Mouse (Mus musculus) macrophage (primary cell): Measurements from ENCODE around the gene Arhgap32. TPM values are rescaled to one million over a fixed set of nuclear protein-coding genes. Genes with fewer than 3 reads are reported as not detected.

Experiments
- H3K27ac ChIP-seq: fragments of 350-480 bp; formaldehyde crosslinking; 2 replicates; pipeline ENCODE4 v1.9.0; 2021
- H3K36me3 ChIP-seq: fragments of 350-480 bp; formaldehyde crosslinking; 2 replicates; pipeline ENCODE4 v1.9.0; 2021; ENCODE audit errors: inconsistent target
- H3K4me3 ChIP-seq: fragments of 350-480 bp; formaldehyde crosslinking; 2 replicates; pipeline ENCODE4 v1.9.0; 2021; ENCODE audit errors: inconsistent target
- H3K79me2 ChIP-seq: fragments of 350-480 bp; formaldehyde crosslinking; 2 replicates; pipeline ENCODE4 v1.9.0; 2021; ENCODE audit errors: inconsistent target
- WGBS: methylation state at CpG from one replicate; pipeline ENCODE4 v1.1.7; 2026; ENCODE audit warnings: inconsistent platforms; ENCODE audit not compliant: missing documents; 5-methylcytosine and 5-hydroxymethylcytosine counted together
- polyA plus RNA-seq: library from polyadenylated mRNA; stranded (reverse); fragments of 250-400 nt; gene quantifications from 3 replicates; pipeline ENCODE4 v1.2.4, GENCODE M21; 2018; ENCODE audit warnings: inconsistent platforms

Gene Arhgap32
- polyA plus RNA-seq, 1 experiment from 2014 or later = 0.50 TPM

DNA sequence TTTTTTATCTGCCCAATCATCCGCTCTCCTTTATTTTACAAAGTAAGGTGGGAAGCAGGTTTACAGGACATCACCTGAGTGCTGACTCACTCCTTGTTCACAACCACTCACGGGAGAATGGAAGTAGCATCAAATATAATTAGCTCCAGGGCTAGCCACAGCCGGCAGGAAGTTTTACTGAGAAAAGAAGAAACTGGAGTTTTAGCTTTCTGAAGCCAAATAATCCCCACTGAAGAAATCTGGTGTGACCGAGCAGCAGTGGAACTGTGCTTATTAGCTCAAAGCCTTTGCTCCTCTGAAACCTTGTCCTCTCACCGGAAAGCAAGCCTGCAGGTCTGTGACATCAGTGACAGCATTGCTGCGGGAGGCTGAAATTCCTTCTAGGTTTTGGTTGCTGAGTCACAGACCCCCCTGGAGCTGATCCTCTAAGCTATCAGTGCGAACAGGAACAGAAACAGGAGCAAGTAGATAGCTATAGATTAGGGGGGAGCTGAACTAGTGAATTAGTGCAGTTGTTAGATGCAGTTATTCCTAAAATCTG, 88.6 kb downstream of the Arhgap32 start:
- Histone ChIP-seq H3K27ac (no peak overlapping the region), H3K4me3 (no peak overlapping the region), H3K36me3 (no peaks in the 10 kb centered on the region), H3K79me2 (no peaks in the 10 kb centered on the region)
- WGBS = 65% methylated on average over 7 of the region's 7 CpGs

DNA sequence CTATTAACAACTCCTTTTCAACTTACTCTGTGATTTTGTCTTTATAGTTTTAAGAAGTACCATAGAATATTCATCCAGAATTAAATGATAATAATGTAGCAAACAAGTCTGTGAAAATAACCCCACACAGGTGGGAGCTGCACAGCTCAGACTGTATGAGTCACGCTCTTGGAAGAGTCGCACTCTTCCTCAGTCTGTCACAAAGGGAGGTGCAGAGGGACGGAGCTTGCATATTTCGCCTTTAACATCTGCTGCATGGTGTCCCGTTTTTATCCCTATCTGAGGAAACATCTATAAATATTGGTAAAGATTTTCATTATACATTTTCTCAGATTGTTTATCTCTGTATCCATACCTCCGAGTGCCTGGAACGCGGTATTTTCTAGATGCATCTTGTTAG, 91.2 kb downstream of the Arhgap32 start:
- H3K36me3 ChIP-seq = no peaks in the 10 kb centered on the region
- 99% methylated on average over 8 of the region's 8 CpGs for WGBS
- H3K27ac ChIP-seq = no peak overlapping the region
- H3K4me3 ChIP-seq = no peak overlapping the region
- no peaks in the 10 kb centered on the region for H3K79me2 ChIP-seq

DNA sequence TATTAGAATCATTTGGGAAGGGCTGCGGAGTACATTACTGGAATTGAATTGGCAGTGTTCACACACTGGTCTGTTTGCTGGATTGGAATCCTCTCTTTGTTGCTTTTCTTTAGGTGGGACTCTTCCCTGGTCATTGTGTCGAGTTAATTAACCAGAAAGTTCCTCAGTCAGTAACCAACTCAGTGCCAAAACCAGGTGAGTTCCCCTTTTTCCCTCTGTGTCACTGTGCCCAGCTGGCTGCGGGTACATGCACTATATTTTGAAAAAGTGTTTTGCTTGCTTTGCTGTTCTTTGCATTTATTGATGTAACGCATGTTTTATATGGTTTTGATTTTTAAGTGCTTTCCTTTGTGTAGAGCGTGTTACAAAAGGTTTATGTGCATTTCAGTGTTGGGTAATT, 92.1 kb downstream of the Arhgap32 start:
- WGBS = 54% methylated on average over 5 of the region's 5 CpGs
- H3K27ac ChIP-seq = no peak overlapping the region
- no peaks in the 10 kb centered on the region for H3K36me3 ChIP-seq
- H3K79me2 ChIP-seq = no peaks in the 10 kb centered on the region
- H3K4me3 ChIP-seq = no peak overlapping the region

DNA sequence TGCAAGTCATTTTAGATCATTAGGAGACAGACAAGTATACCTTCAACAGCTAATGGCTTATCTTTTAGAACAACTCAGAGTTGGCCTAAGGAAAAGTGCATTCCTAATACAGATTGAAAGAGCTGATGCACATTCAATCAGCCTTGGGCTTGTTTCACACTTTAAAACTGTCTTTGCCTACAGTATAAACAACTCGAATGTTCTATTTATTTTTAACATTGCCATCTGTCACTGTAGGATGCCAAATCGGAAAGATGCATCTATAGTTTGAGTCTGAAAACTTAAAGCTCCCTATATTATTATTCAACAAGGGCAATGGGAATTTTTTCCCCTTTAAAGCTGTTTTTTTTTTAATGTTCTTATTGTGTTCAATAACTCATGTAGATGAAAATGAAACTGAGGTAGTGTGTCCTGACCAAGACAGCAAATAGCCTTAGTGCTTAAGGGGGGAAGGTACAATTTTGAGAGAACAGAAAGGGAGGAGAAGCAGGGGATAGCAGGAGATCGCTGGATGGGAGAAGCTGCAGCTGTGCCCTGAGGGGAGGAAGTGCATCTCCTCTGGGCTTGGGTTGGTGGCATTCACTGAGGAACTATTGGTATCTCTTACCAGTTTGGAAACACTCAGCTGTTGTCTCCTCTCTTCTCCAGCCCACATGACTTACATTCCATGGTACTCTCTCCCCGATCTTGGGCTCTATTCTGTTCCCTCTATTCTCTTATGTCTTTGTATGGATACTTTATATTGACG, 101.1 kb downstream of the Arhgap32 start:
- Histone ChIP-seq H3K27ac (no peak overlapping the region), H3K36me3 (no peaks in the 10 kb centered on the region), H3K79me2 (no peaks in the 10 kb centered on the region), H3K4me3 (no peak overlapping the region)
- 86% methylated on average over 5 of the region's 5 CpGs for WGBS

DNA sequence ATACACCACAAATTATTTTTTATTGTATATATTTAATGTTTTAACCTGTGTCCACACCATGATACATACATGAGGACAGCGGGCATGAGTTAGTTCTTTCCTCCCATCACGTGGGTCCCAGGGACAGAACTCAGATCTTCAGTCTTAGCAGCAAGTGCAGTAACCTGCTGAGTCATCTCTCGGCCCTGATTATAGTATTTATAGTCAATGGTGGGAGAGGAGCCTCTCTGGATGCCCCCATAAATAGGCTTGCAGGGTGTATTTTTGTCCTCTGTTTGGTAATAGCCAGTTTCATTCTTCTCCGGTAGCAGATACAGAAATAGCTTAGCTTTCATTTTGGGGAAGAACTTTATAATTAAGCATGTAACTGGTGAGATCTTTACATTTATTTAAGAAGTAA, 103.5 kb downstream of the Arhgap32 start:
- Histone ChIP-seq H3K4me3 (no peak overlapping the region), H3K36me3 (no peaks in the 10 kb centered on the region)
- WGBS = 58% methylated on average over 4 of the region's 4 CpGs

DNA sequence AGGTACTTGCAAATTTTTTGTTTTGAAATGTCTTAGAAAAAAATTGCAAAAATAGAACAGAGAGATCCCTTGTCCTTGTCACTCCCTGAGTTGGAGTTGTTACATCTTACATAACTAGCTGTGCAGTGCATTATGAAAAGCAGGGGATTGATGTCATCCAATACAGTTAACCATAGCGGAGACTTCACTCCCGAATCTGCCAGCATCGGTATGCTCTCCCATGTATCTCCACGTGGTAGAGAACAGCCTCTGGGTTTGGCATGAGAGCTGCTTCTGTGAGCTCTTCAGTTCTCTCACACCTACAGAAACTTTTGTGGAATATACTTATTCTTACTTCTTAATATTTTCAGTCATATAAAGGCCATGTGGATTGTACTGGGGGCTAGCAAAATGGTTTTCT, 106.2 kb downstream of the Arhgap32 start:
- 84% methylated on average over 4 of the region's 4 CpGs for WGBS

More for the DNA sequence above, 103.5 kb downstream of the Arhgap32 start:
- no peak overlapping the region for H3K27ac ChIP-seq
- no peaks in the 10 kb centered on the region for H3K79me2 ChIP-seq

DNA sequence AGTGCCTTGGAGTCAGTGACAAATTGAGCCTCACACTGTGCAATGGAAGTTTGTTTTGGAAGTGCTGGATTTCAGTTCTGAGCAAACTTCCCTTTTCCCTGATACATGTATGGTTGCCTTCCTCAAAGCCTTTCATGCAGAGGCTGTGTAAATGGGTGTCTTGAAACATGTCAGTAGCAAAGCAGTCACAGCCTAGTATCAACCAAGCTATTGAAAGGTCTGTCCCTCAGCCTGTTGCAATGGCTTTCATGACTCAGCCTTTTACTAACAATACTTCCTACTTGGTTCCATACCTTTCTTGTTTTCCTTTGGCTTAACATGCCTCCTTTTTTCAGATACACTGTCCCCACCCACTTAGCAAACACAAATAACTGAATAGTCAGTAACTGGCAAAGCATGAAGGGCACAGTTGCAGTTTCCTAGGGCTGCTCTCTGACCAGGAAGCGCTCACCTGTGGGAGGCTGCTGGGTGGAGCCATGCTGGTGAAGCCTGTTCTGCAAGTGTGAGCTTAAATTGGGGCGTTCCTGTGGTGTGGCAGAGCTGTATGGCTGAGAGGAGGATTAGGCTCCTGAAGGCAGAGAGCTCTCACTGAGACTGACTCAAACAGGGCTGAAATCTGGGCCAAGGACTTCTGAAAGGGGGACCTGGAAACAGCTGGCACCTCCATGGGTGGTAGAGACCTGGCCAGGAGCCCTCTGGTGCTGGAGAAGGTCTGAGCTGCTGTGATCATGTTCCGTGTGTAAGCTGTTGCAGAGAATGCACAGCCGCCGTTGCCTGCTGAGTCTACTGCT, 108.0 kb downstream of the Arhgap32 start:
- Histone ChIP-seq H3K27ac (no peak overlapping the region), H3K79me2 (no peaks in the 10 kb centered on the region), H3K4me3 (no peak overlapping the region), H3K36me3 (no peaks in the 10 kb centered on the region)
- 97% methylated on average over 5 of the region's 5 CpGs for WGBS

More for the DNA sequence above, 106.2 kb downstream of the Arhgap32 start:
- H3K4me3 ChIP-seq = no peak overlapping the region
- H3K79me2 ChIP-seq = no peaks in the 10 kb centered on the region
- H3K36me3 ChIP-seq = no peaks in the 10 kb centered on the region
- H3K27ac ChIP-seq = no peak overlapping the region

DNA sequence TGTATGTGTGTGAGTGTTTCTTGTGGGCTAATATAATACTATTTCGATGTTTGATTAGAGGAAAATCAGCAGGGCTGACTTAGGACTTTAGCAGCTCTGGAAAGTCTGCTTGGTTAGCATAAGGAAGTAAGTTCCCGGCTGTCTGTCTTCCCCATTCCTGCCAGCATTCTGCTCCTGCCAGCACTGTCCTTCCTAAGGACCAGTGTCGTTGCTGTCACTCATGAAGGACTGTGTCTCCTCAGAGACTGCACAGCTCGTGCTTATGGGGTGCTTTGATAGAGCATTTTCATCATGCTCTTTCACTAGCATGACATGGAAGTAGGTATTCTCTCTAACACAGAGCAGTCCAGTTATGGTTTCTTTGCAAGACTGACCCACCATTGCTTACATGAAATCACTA, 109.0 kb downstream of the Arhgap32 start:
- WGBS = 72% methylated on average over 4 of the region's 4 CpGs
- no peaks in the 10 kb centered on the region for H3K36me3 ChIP-seq

DNA sequence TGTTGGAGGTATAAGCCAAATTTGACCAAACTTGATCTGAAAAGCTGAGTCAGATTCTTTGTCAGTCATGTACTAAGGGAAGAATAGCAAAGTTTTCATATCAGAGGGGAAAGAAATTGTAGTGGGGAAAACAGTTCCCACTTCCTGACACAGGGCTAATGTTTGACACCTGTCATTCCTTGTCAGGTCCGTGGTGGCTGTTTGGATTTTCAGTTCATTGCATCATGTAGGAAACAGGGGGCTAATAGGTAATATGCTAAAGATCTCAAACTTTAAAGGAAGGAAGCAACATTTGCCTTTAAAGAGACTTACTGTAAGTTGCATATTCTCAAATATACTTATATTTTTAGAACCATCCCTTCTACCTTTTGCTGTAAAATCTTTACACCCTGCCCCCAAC, 109.6 kb downstream of the Arhgap32 start:
- no peaks in the 10 kb centered on the region for H3K36me3 ChIP-seq
- H3K4me3 ChIP-seq = no peak overlapping the region
- WGBS = 29% methylated on average over 1 of the region's 1 CpGs
- no peak overlapping the region for H3K27ac ChIP-seq
- no peaks in the 10 kb centered on the region for H3K79me2 ChIP-seq

More for the DNA sequence above, 109.0 kb downstream of the Arhgap32 start:
- Histone ChIP-seq H3K27ac (no peak overlapping the region), H3K79me2 (no peaks in the 10 kb centered on the region), H3K4me3 (no peak overlapping the region)

DNA sequence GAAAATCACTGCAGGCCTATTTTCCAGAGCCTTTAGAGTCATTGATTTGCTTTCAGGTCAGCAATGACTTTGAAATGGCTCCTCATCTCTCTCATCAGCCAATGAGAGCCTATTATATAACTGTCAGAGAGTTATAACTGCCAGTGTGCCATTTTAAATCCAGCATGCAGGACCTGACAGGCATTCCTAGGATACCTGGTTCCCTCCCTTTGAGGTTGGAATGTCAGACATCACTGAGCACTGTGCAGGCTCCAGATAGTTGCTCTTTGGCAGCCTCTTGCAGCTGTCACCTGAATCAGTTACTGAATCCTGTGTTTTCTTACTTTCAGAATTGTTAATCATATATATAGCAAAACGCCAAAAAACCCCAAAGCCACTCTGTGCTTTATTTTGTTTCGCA, 111.1 kb downstream of the Arhgap32 start:
- Histone ChIP-seq H3K79me2 (no peaks in the 10 kb centered on the region), H3K4me3 (no peak overlapping the region), H3K36me3 (no peaks in the 10 kb centered on the region), H3K27ac (no peak overlapping the region)
- 49% methylated on average over 2 of the region's 2 CpGs for WGBS

DNA sequence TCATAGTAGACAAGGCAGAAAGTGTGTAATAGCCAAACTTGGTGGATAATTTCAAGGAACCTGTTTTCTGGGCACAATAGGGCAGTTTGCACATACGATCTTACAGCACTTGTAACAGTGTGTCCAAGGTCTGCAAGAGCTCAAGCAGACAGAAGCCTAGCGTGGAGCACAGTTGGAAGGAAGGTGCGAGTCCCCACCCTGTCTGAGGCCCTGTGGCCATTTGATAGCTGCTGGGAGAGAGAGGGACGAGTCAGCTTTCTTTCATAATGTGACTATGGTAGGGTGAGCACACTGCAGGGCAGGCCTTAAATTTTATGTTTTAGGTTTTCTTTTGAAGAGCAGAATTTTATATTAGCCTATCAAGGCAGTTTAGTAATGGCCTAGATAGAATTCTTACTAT, 117.7 kb downstream of the Arhgap32 start:
- Histone ChIP-seq H3K4me3 (no peak overlapping the region), H3K79me2 (no peaks in the 10 kb centered on the region), H3K27ac (no peak overlapping the region), H3K36me3 (no peaks in the 10 kb centered on the region)
- 91% methylated on average over 4 of the region's 4 CpGs for WGBS

DNA sequence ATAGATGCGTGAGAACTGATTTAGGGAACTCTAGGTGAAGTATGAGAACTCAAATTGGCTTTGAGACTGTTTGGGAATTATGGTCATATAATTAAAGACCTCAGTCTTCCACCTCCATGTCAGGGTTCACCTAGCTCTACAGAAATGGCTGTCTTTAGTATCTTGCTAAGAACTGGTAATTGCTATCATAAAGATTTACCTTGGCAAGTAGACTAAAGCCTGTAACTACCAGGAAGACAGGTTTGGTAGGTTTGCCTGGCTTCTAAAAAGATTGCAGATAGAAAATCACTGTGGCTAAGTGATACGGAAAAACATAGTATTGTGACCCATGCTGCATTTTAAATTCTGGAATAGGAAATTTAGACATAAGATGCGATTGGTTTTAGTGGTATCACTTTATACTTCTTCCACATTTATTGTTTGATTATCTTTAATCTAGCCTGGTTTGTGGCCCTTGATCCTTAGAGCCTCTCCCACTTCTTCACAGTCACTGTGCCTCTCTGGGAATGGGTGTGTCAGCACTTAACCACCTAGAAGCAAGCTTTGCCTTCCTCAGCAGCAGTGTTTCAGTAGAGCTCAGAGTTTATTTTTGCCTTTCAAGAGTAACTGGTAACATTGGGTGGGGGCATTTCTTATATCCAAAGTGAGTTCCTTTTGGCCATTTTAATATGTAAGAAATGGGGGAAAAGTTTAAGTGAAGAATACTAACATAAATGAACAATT, 119.0 kb downstream of the Arhgap32 start:
- H3K79me2 ChIP-seq = no peaks in the 10 kb centered on the region

DNA sequence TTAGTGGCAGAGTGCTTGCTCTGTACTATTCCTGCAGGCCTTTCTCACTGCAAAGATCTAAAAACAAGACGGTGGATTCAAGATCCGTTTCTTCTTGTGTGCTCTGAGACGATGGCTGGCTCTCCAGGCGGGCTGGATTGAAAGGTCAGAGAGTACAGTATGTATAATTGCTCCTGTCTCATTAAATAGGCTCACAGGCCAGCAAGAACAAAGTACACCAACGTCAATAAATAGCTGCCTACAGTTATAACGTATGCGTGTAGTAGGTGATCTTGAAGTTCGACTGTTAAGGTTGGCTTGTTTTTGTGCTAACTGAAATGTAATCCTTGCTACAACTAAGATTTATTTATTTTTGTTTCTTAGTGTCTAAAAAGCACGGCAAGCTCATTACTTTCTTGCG, 123.0 kb downstream of the Arhgap32 start:
- Histone ChIP-seq H3K27ac (no peak overlapping the region), H3K36me3 (no peaks in the 10 kb centered on the region), H3K79me2 (no peaks in the 10 kb centered on the region), H3K4me3 (no peak overlapping the region)
- WGBS = 91% methylated on average over 10 of the region's 10 CpGs

More for the DNA sequence above, 119.0 kb downstream of the Arhgap32 start:
- Histone ChIP-seq H3K36me3 (no peaks in the 10 kb centered on the region), H3K27ac (no peak overlapping the region), H3K4me3 (no peak overlapping the region)
- 100% methylated on average over 3 of the region's 3 CpGs for WGBS

DNA sequence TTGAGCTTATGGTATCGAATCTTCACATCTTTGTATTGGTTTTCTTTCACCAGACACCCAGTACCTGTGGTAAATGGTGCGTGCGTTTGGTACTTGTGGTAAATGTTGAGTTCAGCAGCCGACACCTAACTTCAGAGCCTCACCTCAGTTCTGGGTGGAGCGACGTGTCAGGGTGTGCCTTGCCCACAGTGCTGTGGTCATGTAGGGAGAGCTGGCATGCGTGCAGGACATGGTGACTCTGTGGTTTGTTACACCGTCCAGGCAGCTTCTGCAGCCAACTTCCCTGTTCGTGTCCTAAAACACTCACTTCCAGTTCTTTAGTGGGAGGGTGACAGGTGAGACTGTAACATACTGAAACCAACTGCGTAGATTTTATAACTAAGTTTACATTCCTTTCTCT, 123.5 kb downstream of the Arhgap32 start:
- 47% methylated on average over 9 of the region's 10 CpGs for WGBS
- no peak overlapping the region for H3K4me3 ChIP-seq
- no peak overlapping the region for H3K27ac ChIP-seq
- H3K36me3 ChIP-seq = no peaks in the 10 kb centered on the region
- H3K79me2 ChIP-seq = no peaks in the 10 kb centered on the region
